Mouse (Mus musculus) thymus, adult 2 months (tissue): Measurements from ENCODE around the gene Noct. TPM values are rescaled to one million over a fixed set of nuclear protein-coding genes. Genes with fewer than 3 reads are reported as not detected.

Experiments used
- DNase-seq: peaks from one replicate; pipeline ENCODE4 v3.0.0; 2021
- H3K27ac ChIP-seq: fragments of 200-500 bp; 2 replicates; pipeline ENCODE4 v1.5.1; 2012; ENCODE audit warnings: low read length, control low read depth; ENCODE audit not compliant: control insufficient read depth, insufficient read depth
- H3K27me3 ChIP-seq: fragments of 200-500 bp; 2 replicates; pipeline ENCODE4 v1.6.1; 2012; ENCODE audit warnings: mild to moderate bottlenecking, low read length, moderate library complexity, mixed read lengths; ENCODE audit not compliant: control insufficient read depth, insufficient read depth
- H3K36me3 ChIP-seq: fragments of 200-500 bp; 2 replicates; pipeline ENCODE4 v1.6.1; 2012; ENCODE audit warnings: mild to moderate bottlenecking, low read length, moderate library complexity; ENCODE audit not compliant: control insufficient read depth, insufficient read depth
- H3K4me1 ChIP-seq: fragments of 200-500 bp; replicated peaks from 2 replicates; pipeline ENCODE4 v1.6.1; 2012; ENCODE audit warnings: low read length; ENCODE audit not compliant: control insufficient read depth, insufficient read depth
- H3K4me3 ChIP-seq: fragments of 200-500 bp; 2 replicates; pipeline ENCODE4 v1.5.1; 2012; ENCODE audit warnings: mild to moderate bottlenecking, low read length, control low read depth, moderate library complexity; ENCODE audit not compliant: control insufficient read depth, insufficient read depth
- CTCF ChIP-seq: fragments of 200-500 bp; IDR thresholded peaks from 2 replicates; pipeline ENCODE4 v1.5.1; 2012; ENCODE audit warnings: mild to moderate bottlenecking, control low read depth, low read length, moderate library complexity, borderline replicate concordance; ENCODE audit not compliant: control insufficient read depth, poor library complexity, insufficient read depth; ENCODE audit errors: extremely low read depth
- POLR2A ChIP-seq: fragments of 200-500 bp; IDR thresholded peaks from 2 replicates; pipeline ENCODE4 v1.6.1; 2012; ENCODE audit warnings: mild to moderate bottlenecking, low read length, control low read depth, moderate library complexity; ENCODE audit not compliant: control insufficient read depth, poor library complexity, insufficient read depth; ENCODE audit errors: extremely low read depth
- WGBS: fragments of 180-500 bp; shearing (Covaris S2); methylation state at CpG from one replicate; pipeline ENCODE4 v1.1.7; 2018; 5-methylcytosine and 5-hydroxymethylcytosine counted together
- polyA plus RNA-seq: library from polyadenylated mRNA; depleted of rRNA; stranded (reverse); fragments of >200 nt; gene quantifications from 2 replicates; pipeline ENCODE4 v1.2.3, GENCODE M21; 2012

Gene Noct
- polyA plus RNA-seq, 1 experiment: 30.8 TPM

- Histone ChIP-seq H3K36me3 (no peaks in the 10 kb centered on the region), H3K4me1 (no peaks in the 10 kb centered on the region), H3K27ac (no peak overlapping the region), H3K4me3 (no peak overlapping the region), H3K27me3 (no peaks in the 10 kb centered on the region)
- TF ChIP-seq POLR2A: no peak
- WGBS: 92% methylated on average over 5 of the region's 5 CpGs
- DNase-seq: no peak
Observed at GRCm38 (mm10) chr3:51204441-51204840, 19.8 kb upstream of the Noct start.

- Histone ChIP-seq H3K4me1 (no peaks in the 10 kb centered on the region), H3K4me3 (no peak overlapping the region), H3K36me3 (no peaks in the 10 kb centered on the region), H3K27me3 (no peaks in the 10 kb centered on the region), H3K27ac (no peak overlapping the region)
- no peak for DNase-seq
- no peak for TF ChIP-seq CTCF
- no peak for TF ChIP-seq POLR2A
- 97% methylated on average over 14 of the region's 14 CpGs for WGBS
Observed at GRCm38 (mm10) chr3:51204897-51205296, 19.4 kb upstream of the Noct start.

GRCm38 (mm10) chr3:51206521-51206920, 17.7 kb upstream of the Noct start:
- Histone ChIP-seq H3K4me1 (no peaks in the 10 kb centered on the region), H3K4me3 (no peak overlapping the region), H3K27me3 (no peaks in the 10 kb centered on the region), H3K27ac (no peak overlapping the region), H3K36me3 (no peaks in the 10 kb centered on the region)
- no peak for DNase-seq
- TF ChIP-seq CTCF (no peak), POLR2A (no peak)
- WGBS: 95% methylated on average over 7 of the region's 7 CpGs

GRCm38 (mm10) chr3:51208633-51209032, 15.6 kb upstream of the Noct start:
- Histone ChIP-seq H3K27me3 (no peaks in the 10 kb centered on the region), H3K27ac (no peak overlapping the region), H3K4me3 (no peak overlapping the region), H3K36me3 (no peaks in the 10 kb centered on the region), H3K4me1 (no peaks in the 10 kb centered on the region)
- WGBS: 67% methylated on average over 5 of the region's 5 CpGs
- DNase-seq: no peak
- TF ChIP-seq CTCF: no peak
- no peak for TF ChIP-seq POLR2A

GRCm38 (mm10) chr3:51209503-51210314, 14.5 kb upstream of the Noct start:
- H3K27ac ChIP-seq: no peak overlapping the region
- TF ChIP-seq POLR2A (no peak), CTCF (no peak)
- WGBS: 77% methylated on average over 7 of the region's 7 CpGs

GRCm38 (mm10) chr3:51210485-51210884, 13.8 kb upstream of the Noct start:
- no peak for DNase-seq
- Histone ChIP-seq H3K36me3 (no peaks in the 10 kb centered on the region), H3K27me3 (no peaks in the 10 kb centered on the region), H3K4me1 (no peaks in the 10 kb centered on the region), H3K4me3 (no peak overlapping the region), H3K27ac (no peak overlapping the region)
- 97% methylated on average over 3 of the region's 3 CpGs for WGBS
- no peak for TF ChIP-seq CTCF
- TF ChIP-seq POLR2A: no peak

More at GRCm38 (mm10) chr3:51209503-51210314, 14.5 kb upstream of the Noct start:
- Histone ChIP-seq H3K4me1 (no peaks in the 10 kb centered on the region), H3K27me3 (no peaks in the 10 kb centered on the region), H3K4me3 (no peak overlapping the region), H3K36me3 (no peaks in the 10 kb centered on the region)
- DNase-seq: no peak

- H3K27me3 ChIP-seq: no peaks in the 10 kb centered on the region
- TF ChIP-seq POLR2A: no peak
- no peak for TF ChIP-seq CTCF
- no peaks in the 10 kb centered on the region for H3K36me3 ChIP-seq
- 97% methylated on average over 3 of the region's 3 CpGs for WGBS
- H3K27ac ChIP-seq: no peak overlapping the region
- no peak overlapping the region for H3K4me3 ChIP-seq
- no peaks in the 10 kb centered on the region for H3K4me1 ChIP-seq
- DNase-seq: no peak
Observed at GRCm38 (mm10) chr3:51213111-51213510, 11.1 kb upstream of the Noct start.
